Mouse (Mus musculus) left cerebral cortex, postnatal 10 days (tissue): Measurements from ENCODE around the gene Babam2. TPM values are rescaled to one million over a fixed set of nuclear protein-coding genes. Genes with fewer than 3 reads are reported as not detected.
A peak's percentile ranks its signal among the peaks of the same experiment; 100 is the strongest.

ENCODE experiments used
- DNase-seq, 2 experiments: peaks; one replicate each; pipeline ENCODE4 v3.0.0; 2021 to 2022; ENCODE audit warnings: low spot score in 2 of 2, mixed read lengths in 1 of 2; ENCODE audit errors: extremely low spot score in 1 of 2
- intact Hi-C: fragments of 180-260 bp; cut with DNase I; formaldehyde crosslinking; loops from one replicate; pipeline ENCODE4 v1.15.1; 2025
- total RNA-seq, 2 experiments: library from RNA; stranded (reverse); gene quantifications; 2 replicates each; pipeline ENCODE4 v1.2.3; 2021

Babam2 gene
- total RNA-seq, 2 experiments from 2014 or later: 40.5 to 48.7 TPM

GRCm38 (mm10) chr5:31860831-31861624, 163.5 kb downstream of the Babam2 start:
- intact Hi-C loops: no loop called here
- DNase-seq: no peak

- no peak for DNase-seq
Measured at GRCm38 (mm10) chr5:31862753-31863468, 165.4 kb downstream of the Babam2 start.

GRCm38 (mm10) chr5:31864095-31864494, 166.6 kb downstream of the Babam2 start:
- no peak for DNase-seq
- intact Hi-C loops: no loop called here

More at GRCm38 (mm10) chr5:31862753-31863468, 165.4 kb downstream of the Babam2 start:
- intact Hi-C loops: no loop called here

- intact Hi-C loops: no loop called here
- DNase-seq: no peak
Measured at GRCm38 (mm10) chr5:31866071-31866470, 168.6 kb downstream of the Babam2 start.

GRCm38 (mm10) chr5:31870856-31871520, 173.5 kb downstream of the Babam2 start:
- peak in 1 of 2 experiments; percentile 33 for DNase-seq
- intact Hi-C loops: no loop called here

GRCm38 (mm10) chr5:31873328-31873727, 175.8 kb downstream of the Babam2 start:
- no peak for DNase-seq
- intact Hi-C loops: no loop called here

GRCm38 (mm10) chr5:31874543-31874942, 177.1 kb downstream of the Babam2 start:
- intact Hi-C loops: no loop called here
- no peak for DNase-seq

- intact Hi-C loops: no loop called here
- DNase-seq: no peak
Measured at GRCm38 (mm10) chr5:31875443-31875842, 178.0 kb downstream of the Babam2 start.

- intact Hi-C loops: no loop called here
- no peak for DNase-seq
Measured at GRCm38 (mm10) chr5:31876216-31876974, 178.9 kb downstream of the Babam2 start.

GRCm38 (mm10) chr5:31880457-31880856, 183.0 kb downstream of the Babam2 start:
- intact Hi-C loops: no loop called here
- DNase-seq: no peak

- DNase-seq: peak in 1 of 2 experiments; percentile 17
- intact Hi-C loops: no loop called here
Measured at GRCm38 (mm10) chr5:31882297-31882696, 184.8 kb downstream of the Babam2 start.

GRCm38 (mm10) chr5:31884962-31885361, 187.5 kb downstream of the Babam2 start:
- no peak for DNase-seq
- intact Hi-C loops: no loop called here

GRCm38 (mm10) chr5:31887590-31887989, 190.1 kb downstream of the Babam2 start:
- DNase-seq: no peak
- intact Hi-C loops: no loop called here

GRCm38 (mm10) chr5:31888341-31888740, 190.9 kb downstream of the Babam2 start:
- DNase-seq: no peak
- intact Hi-C loops: no loop called here

GRCm38 (mm10) chr5:31892631-31893030, 195.1 kb downstream of the Babam2 start:
- intact Hi-C loops: no loop called here
- no peak for DNase-seq

- DNase-seq: no peak
- intact Hi-C loops: no loop called here
Measured at GRCm38 (mm10) chr5:31899901-31900300, 202.4 kb downstream of the Babam2 start.

GRCm38 (mm10) chr5:31902144-31902543, 204.7 kb downstream of the Babam2 start:
- intact Hi-C loops: no loop called here
- DNase-seq: no peak

- intact Hi-C loops: no loop called here
- no peak for DNase-seq
Measured at GRCm38 (mm10) chr5:31902891-31903290, 205.4 kb downstream of the Babam2 start.
